Mouse (Mus musculus) neural tube, embryonic 15.5 days (tissue): ENCODE measurements around the gene Haus7. TPM values are rescaled to one million over a fixed set of nuclear protein-coding genes. Genes with fewer than 3 reads are reported as not detected.
"Not testable (repeated sequence)": the region's sequence is repeated elsewhere in the genome, so short reads cannot be mapped to it uniquely, and the experiment has no call there.

ENCODE experiments used
- ATAC-seq: fragments of 200-750 bp; cut with Nextera tagmentation; 2 replicates; pipeline ENCODE4 v1.8.0; 2017; ENCODE audit warnings: mild to moderate bottlenecking, moderate TSS enrichment, moderate library complexity; ENCODE audit not compliant: low FRiP score
- H3K27ac ChIP-seq: fragments of 300-500 bp; sonication (generic); replicated peaks from 2 replicates; pipeline ENCODE4 v1.5.1; 2015; ENCODE audit warnings: mild to moderate bottlenecking, inconsistent platforms
- H3K27me3 ChIP-seq: fragments of 300-500 bp; sonication (generic); replicated peaks from 2 replicates; pipeline ENCODE4 v1.6.1; 2015; ENCODE audit warnings: inconsistent platforms
- H3K36me3 ChIP-seq: fragments of 300-500 bp; sonication (generic); 2 replicates; pipeline ENCODE4 v1.6.1; 2015; ENCODE audit warnings: inconsistent platforms
- H3K4me1 ChIP-seq: fragments of 300-500 bp; sonication (generic); 2 replicates; pipeline ENCODE4 v1.6.1; 2015; ENCODE audit warnings: inconsistent platforms
- H3K4me2 ChIP-seq: fragments of 300-500 bp; sonication (generic); 2 replicates; pipeline ENCODE4 v1.6.1; 2015; ENCODE audit warnings: inconsistent platforms, mild to moderate bottlenecking, moderate library complexity
- H3K4me3 ChIP-seq: fragments of 300-500 bp; sonication (generic); replicated peaks from 2 replicates; pipeline ENCODE4 v1.5.1; 2015; ENCODE audit warnings: mild to moderate bottlenecking, inconsistent platforms
- H3K9ac ChIP-seq: fragments of 300-500 bp; sonication (generic); replicated peaks from 2 replicates; pipeline ENCODE4 v1.6.1; 2015; ENCODE audit warnings: mild to moderate bottlenecking, inconsistent platforms
- H3K9me3 ChIP-seq: fragments of 300-500 bp; sonication (generic); replicated peaks from 2 replicates; pipeline ENCODE4 v1.6.1; 2016; ENCODE audit warnings: inconsistent platforms
- WGBS: fragments of 180-500 bp; shearing (Covaris S2); methylation state at CpG from one replicate; pipeline ENCODE4 v1.1.7; 2015; ENCODE audit warnings: mixed read lengths; 5-methylcytosine and 5-hydroxymethylcytosine counted together
- polyA plus RNA-seq: library from polyadenylated mRNA; unstranded; fragments of >200 nt; fragmentation: Nextera tagmentation; extraction: Ambion mirVana; gene quantifications from 2 replicates; pipeline ENCODE4 v1.2.1, GENCODE M21; 2015

The Haus7 gene
- polyA plus RNA-seq: 67.5 and 74.9 TPM in 2 replicates

GRCm38 (mm10) chrX:73458877-73459392 is at the start of gene Haus7:
TSS of gene Haus7 (minus strand) at chrX:73459044.
- ATAC-seq: peak; percentile 100
- WGBS: 25% methylated on average over 26 of the region's 26 CpGs

GRCm38 (mm10) chrX:73506577-73506976 is 47.7 kb upstream of the Haus7 start:
- ATAC-seq: no peak
- Histone ChIP-seq H3K36me3 (no peaks in the 10 kb centered on the region), H3K4me2 (no peak overlapping the region), H3K9me3 (no peaks in the 10 kb centered on the region), H3K27ac (no peak overlapping the region), H3K4me3 (no peak overlapping the region), H3K27me3 (peaks cover 11% of the 10 kb centered on the region; the same call in 1 of the 2 replicates), H3K4me1 (no peaks in the 10 kb centered on the region), H3K9ac (no peak overlapping the region)
- 86% methylated on average over 4 of the region's 4 CpGs for WGBS

More at GRCm38 (mm10) chrX:73458877-73459392, at the start of gene Haus7:
- Histone ChIP-seq H3K4me1 (peaks cover 11% of the 10 kb centered on the region), H3K9me3 (no peaks in the 10 kb centered on the region), H3K4me3 (peak within 1 kb of the TSS; percentile 54), H3K36me3 (no peaks in the 10 kb centered on the region), H3K27me3 (no peaks in the 10 kb centered on the region), H3K27ac (peak within 1 kb of the TSS; percentile 45), H3K4me2 (peak within 1 kb of the TSS; percentile 60), H3K9ac (peak within 1 kb of the TSS; percentile 50)

- no peaks in the 10 kb centered on the region for H3K4me1 ChIP-seq
- H3K9ac ChIP-seq: no peak overlapping the region
- no peak for ATAC-seq
- no peak overlapping the region for H3K4me2 ChIP-seq
- peaks cover 11% of the 10 kb centered on the region; the same call in 1 of the 2 replicates for H3K27me3 ChIP-seq
- H3K9me3 ChIP-seq: no peaks in the 10 kb centered on the region
- no peaks in the 10 kb centered on the region for H3K36me3 ChIP-seq
- no peak overlapping the region for H3K4me3 ChIP-seq
- no peak overlapping the region for H3K27ac ChIP-seq
- 67% methylated on average over 5 of the region's 5 CpGs for WGBS
These were observed 46.4 kb upstream of the Haus7 start for GRCm38 (mm10) chrX:73505130-73505735.

- no peak overlapping the region for H3K27ac ChIP-seq
- H3K36me3 ChIP-seq: no peaks in the 10 kb centered on the region
- H3K9ac ChIP-seq: no peak overlapping the region
- 89% methylated on average over 4 of the region's 4 CpGs for WGBS
- H3K9me3 ChIP-seq: no peaks in the 10 kb centered on the region
- no peak overlapping the region for H3K4me2 ChIP-seq
- no peak overlapping the region for H3K4me3 ChIP-seq
- no peaks in the 10 kb centered on the region; the same call in 1 of the 2 replicates for H3K27me3 ChIP-seq
- no peaks in the 10 kb centered on the region for H3K4me1 ChIP-seq
- no peak for ATAC-seq
These were observed 37.9 kb upstream of the Haus7 start for GRCm38 (mm10) chrX:73496746-73497145.

GRCm38 (mm10) chrX:73493567-73493966 is 34.7 kb upstream of the Haus7 start:
- H3K9ac ChIP-seq, H3K27me3 ChIP-seq, H3K36me3 ChIP-seq, H3K9me3 ChIP-seq, H3K4me2 ChIP-seq, H3K4me1 ChIP-seq, H3K27ac ChIP-seq, H3K4me3 ChIP-seq: not testable (repeated sequence)
- 12% methylated on average over 1 of the region's 2 CpGs for WGBS
- 0 out of 2 replicates have a peak, but pooled peaks have one; percentile 76 for ATAC-seq

GRCm38 (mm10) chrX:73490804-73491203 is 32.0 kb upstream of the Haus7 start:
- WGBS: 83% methylated on average over 3 of the region's 3 CpGs
- Histone ChIP-seq H3K4me2 (no peak overlapping the region), H3K36me3 (no peaks in the 10 kb centered on the region), H3K27me3 (no peaks in the 10 kb centered on the region), H3K27ac (no peak overlapping the region), H3K4me1 (no peaks in the 10 kb centered on the region), H3K4me3 (no peak overlapping the region), H3K9ac (no peak overlapping the region), H3K9me3 (no peaks in the 10 kb centered on the region)
- no peak for ATAC-seq

GRCm38 (mm10) chrX:73490186-73490585 is 31.3 kb upstream of the Haus7 start:
- Histone ChIP-seq H3K4me1 (no peaks in the 10 kb centered on the region), H3K9ac (no peak overlapping the region), H3K4me3 (no peak overlapping the region), H3K27me3 (no peaks in the 10 kb centered on the region), H3K27ac (no peak overlapping the region), H3K4me2 (no peak overlapping the region), H3K36me3 (no peaks in the 10 kb centered on the region), H3K9me3 (no peaks in the 10 kb centered on the region)
- ATAC-seq: no peak
- WGBS: 82% methylated on average over 4 of the region's 4 CpGs

GRCm38 (mm10) chrX:73486920-73487319 is 28.1 kb upstream of the Haus7 start:
- Histone ChIP-seq H3K4me3 (no peak overlapping the region), H3K27ac (no peak overlapping the region), H3K27me3 (no peaks in the 10 kb centered on the region), H3K4me2 (no peak overlapping the region), H3K9ac (no peak overlapping the region), H3K9me3 (no peaks in the 10 kb centered on the region), H3K4me1 (no peaks in the 10 kb centered on the region), H3K36me3 (no peaks in the 10 kb centered on the region)
- WGBS: 76% methylated on average over 5 of the region's 5 CpGs
- no peak for ATAC-seq

- Histone ChIP-seq H3K4me3 (no peak overlapping the region), H3K4me1 (no peaks in the 10 kb centered on the region), H3K4me2 (peak overlapping the region; percentile 25), H3K27me3 (no peaks in the 10 kb centered on the region), H3K9me3 (no peaks in the 10 kb centered on the region), H3K9ac (no peak overlapping the region), H3K27ac (no peak overlapping the region), H3K36me3 (no peaks in the 10 kb centered on the region)
- whole genome bisulfite sequencing: 86% methylated on average over 4 of the region's 4 CpGs
- no peak for ATAC-seq
These were observed 26.0 kb upstream of the Haus7 start for GRCm38 (mm10) chrX:73484870-73485269.

- Histone ChIP-seq H3K4me3 (peak overlapping the region; percentile 16; the same call in 1 of the 2 replicates), H3K9ac (no peak overlapping the region), H3K36me3 (no peaks in the 10 kb centered on the region), H3K9me3 (no peaks in the 10 kb centered on the region), H3K4me1 (no peaks in the 10 kb centered on the region), H3K27ac (no peak overlapping the region), H3K4me2 (peak overlapping the region; percentile 25), H3K27me3 (no peaks in the 10 kb centered on the region)
- ATAC-seq: no peak
- 71% methylated on average over 1 of the region's 1 CpGs for WGBS
These were observed 25.2 kb upstream of the Haus7 start for GRCm38 (mm10) chrX:73484076-73484475.

GRCm38 (mm10) chrX:73483484-73483810 is 24.6 kb upstream of the Haus7 start, which contains the start of gene Bgn:
TSS of gene Bgn (plus strand) at chrX:73483602.
- H3K27me3 ChIP-seq: no peaks in the 10 kb centered on the region
- H3K36me3 ChIP-seq: no peaks in the 10 kb centered on the region
- no peaks in the 10 kb centered on the region for H3K4me1 ChIP-seq
- no peak within 1 kb of the TSS for H3K27ac ChIP-seq
- no peak for ATAC-seq
- peak within 1 kb of the TSS; percentile 16; the same call in 1 of the 2 replicates for H3K4me3 ChIP-seq
- H3K9ac ChIP-seq: no peak within 1 kb of the TSS
- no peaks in the 10 kb centered on the region for H3K9me3 ChIP-seq
- H3K4me2 ChIP-seq: peak within 1 kb of the TSS; percentile 25
- WGBS: 44% methylated on average over 6 of the region's 14 CpGs

- Histone ChIP-seq H3K9me3 (no peaks in the 10 kb centered on the region), H3K4me3 (no peak overlapping the region), H3K4me2 (peak overlapping the region; percentile 25), H3K27ac (no peak overlapping the region), H3K9ac (no peak overlapping the region), H3K4me1 (no peaks in the 10 kb centered on the region), H3K36me3 (no peaks in the 10 kb centered on the region), H3K27me3 (no peaks in the 10 kb centered on the region)
- WGBS: 53% methylated on average over 3 of the region's 4 CpGs
- ATAC-seq: no peak
These were observed 24.0 kb upstream of the Haus7 start for GRCm38 (mm10) chrX:73482643-73483483.
